Mouse (Mus musculus): ENCODE results near the gene Pced1b.
"Not testable (repeated sequence)": the region's sequence is repeated elsewhere in the genome, so short reads cannot be mapped to it uniquely, and the experiment has no call there.

The Pced1b gene

DNA sequence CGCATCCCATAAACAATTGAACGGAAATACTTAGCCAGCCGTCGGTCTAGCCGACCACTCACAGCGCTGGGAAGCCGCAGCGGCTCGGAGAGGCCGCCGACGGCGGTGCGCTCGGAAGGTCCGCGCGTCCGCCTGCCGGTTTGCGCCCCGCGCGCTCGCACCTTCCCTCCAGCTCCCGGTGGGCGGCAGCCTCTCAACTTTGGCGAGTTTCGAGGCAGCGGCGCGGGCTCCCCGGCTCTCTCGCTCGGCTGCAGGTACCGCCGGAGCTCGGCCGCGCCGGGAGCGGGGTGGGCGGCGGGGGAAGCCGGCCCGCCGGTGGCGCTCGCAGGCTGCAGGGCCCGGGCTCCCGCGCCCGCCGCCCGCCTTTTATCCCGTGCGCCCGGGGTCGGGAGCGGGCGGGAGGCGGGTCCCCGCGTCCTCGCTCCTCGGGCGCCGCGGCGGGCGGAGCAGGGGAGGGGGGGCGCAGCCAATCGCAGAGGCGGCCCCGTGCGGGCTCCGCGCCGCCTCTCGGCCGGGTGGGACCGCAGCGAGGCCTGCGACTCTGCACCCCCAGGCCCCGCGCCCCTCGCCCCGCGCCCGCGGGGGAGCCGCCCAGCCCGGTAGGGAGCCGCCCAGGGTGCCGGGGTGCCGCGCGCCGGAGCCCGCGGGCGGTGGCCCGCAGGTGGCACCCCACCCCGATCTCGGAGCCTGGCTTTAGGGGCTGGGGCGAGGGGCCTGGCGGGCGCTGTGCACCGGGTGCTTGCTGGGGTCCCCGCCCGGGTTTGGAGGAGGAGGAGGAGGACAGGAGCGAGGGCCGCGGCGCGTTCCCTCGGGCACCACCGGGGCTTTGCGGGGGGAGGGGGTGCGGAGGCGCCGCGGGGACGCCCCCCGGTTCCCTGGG, at the start of gene Pced1b, which contains the start of gene Amigo2:
Gene Pced1b (plus strand): TSS at position 197 of the 880 bp plus-strand sequence.
Gene Amigo2 (minus strand): TSS at position 377 of the 880 bp plus-strand sequence.
- peak; percentile 54 to 57 for DNase-seq (ENCODE audit: low spot score in 2 of 2)

DNA sequence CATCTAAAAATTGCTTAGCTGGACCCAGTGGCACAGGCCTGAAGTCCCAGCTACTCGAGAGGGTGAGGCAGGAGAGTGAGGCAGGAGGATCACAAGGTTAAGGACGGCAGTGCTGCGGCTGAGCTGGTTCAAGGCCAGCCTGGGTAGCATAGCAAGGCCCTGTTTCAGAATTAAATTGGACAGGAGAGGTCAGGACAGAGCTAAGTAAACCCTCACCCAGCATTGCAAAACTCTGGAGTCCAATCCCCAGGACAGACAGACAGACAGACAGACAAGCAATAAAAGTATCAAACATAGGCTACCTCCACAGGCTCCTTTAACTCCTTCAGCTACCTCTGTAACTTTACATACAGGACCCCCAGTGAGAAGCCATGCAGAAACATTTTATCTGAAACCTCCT, 42.0 kb upstream of the Pced1b start:
- DNase-seq (ENCODE audit: low spot score in 2 of 2) = no peak

DNA sequence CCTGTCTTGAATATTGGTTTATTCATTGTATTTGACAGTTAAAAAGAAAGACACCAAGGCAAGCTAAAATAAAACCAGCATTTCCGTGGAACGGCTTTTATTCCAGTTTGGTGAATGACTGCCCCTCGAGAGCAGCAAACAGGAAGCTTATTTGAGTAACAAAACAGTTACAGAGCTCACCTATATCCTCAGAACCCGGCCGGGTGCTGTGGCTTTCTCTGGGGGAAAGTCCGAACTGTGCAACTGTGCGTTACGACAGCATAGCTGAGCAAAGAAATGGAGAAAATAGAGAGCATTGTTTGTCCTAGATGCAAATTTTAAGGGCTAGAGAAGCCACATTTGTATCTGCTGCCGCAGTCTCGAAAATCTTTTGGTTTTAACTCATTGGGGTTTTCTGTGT, 41.1 kb upstream of the Pced1b start:
- DNase-seq (ENCODE audit: low spot score in 2 of 2) = no peak

- no peak for DNase-seq (ENCODE audit: low spot score in 2 of 2)
Measured at GRCm38 (mm10) chr15:97206506-97206905, 40.4 kb upstream of the Pced1b start.

- DNase-seq (ENCODE audit: low spot score in 2 of 2) = not testable (repeated sequence)
Measured at GRCm38 (mm10) chr15:97209754-97210153, 37.2 kb upstream of the Pced1b start.

GRCm38 (mm10) chr15:97212501-97213477, 34.1 kb upstream of the Pced1b start:
- DNase-seq (ENCODE audit: low spot score in 2 of 2) = no peak

GRCm38 (mm10) chr15:97216843-97217242, 30.1 kb upstream of the Pced1b start:
- no peak for DNase-seq (ENCODE audit: low spot score in 2 of 2)

DNA sequence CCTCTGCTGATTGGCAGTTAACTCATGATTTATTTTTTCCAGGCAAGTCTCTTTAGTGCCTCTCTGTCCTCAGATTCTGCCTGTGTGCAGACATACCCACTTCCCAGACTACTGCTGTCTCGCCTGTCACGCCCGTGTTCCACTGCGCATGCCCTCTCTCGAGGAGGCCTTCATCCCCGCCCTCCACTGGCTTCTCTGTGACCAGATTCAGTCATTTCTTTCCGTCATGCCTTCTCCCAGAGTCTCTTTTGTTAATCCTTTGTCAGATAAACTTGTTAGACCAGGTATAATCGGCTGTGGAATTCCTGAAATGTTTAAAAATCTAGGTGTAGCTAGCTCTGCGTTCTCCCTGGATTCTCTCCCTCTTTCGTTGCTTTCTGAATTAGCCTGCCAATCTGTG, 23.5 kb upstream of the Pced1b start:
- DNase-seq (ENCODE audit: low spot score in 2 of 2) = no peak

DNA sequence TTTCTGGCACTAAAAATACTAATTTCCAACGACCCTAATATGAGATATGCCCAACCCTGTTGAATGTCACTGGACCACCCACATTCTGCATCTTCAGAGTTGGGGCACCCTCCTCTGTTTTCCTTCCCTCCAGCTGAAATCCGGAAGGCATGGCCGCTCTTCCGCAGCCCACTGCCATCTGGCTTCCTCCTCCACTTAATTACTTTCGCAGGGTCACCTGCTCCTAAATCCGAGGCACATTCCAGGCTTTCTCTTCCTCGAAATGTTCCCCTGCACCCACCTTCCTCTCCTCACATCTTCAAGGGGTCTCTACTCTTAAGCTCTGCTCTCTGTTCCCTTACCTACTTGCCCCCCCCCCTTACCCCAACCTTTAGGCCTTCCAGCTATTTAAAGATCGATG, 22.9 kb upstream of the Pced1b start:
- DNase-seq (ENCODE audit: low spot score in 2 of 2) = no peak

GRCm38 (mm10) chr15:97229494-97230077, 17.3 kb upstream of the Pced1b start:
- DNase-seq (ENCODE audit: low spot score in 2 of 2) = no peak

DNA sequence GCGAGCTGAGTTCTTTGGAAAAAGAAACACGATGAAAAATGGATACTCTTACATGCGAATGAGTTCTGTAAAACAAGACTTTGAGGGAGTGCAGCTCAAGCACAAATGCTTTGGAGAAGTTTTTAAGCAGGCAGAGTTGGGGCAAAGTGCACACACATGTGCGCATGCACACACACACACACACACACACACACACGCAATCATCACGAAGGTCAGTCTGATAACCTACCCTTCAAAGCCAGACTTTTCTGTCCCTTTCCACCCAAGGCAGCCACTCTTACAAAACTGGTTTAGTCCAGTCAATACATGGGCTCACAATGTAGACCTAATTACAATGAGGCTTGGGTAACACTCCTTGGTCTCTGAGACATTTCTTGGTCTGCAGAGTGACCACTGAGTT, 12.8 kb upstream of the Pced1b start:
- DNase-seq (ENCODE audit: low spot score in 2 of 2) = no peak

DNA sequence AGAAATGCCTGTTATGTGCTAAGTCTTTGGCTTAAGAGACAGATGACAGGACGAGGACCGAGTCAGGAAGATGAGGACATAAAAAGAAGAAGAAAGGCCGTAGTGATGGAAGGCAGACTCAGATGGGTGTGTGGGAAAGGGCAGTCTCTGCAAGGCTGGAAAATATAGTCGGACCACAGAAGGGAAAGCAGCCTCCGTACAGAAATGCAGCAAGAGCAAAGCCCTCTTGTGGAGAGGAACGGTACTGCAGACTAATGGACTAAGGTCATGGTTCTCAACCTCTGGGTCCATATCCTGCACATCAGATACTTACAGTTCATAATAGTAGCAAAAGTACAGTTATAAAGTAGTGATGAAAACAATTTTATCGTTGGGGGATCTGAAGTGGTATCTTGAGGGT, 11.7 kb upstream of the Pced1b start:
- peak; percentile 40 to 49 for DNase-seq (ENCODE audit: low spot score in 2 of 2)

DNA sequence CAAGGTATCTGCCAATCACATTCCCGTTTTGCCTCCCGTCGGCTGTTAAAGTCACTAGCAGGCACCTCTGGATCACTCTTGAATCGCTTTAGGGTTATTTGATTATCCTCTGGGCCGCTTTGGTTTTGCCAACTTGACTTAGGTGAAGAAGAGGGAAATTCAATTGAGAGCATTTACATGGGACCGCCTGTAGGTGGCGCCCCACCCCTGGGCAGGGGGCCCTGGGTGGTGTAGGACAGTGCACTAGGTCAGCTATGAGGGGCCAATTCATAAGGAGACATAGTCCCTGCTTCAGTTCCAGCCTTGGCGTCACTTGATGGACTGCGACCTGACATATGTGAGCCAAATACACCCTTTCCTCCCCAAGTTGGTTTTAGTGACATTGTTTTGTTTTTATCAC, 10.0 kb upstream of the Pced1b start:
- DNase-seq (ENCODE audit: low spot score in 2 of 2) = peak in 1 of 2 experiments; percentile 12

- no peak for DNase-seq (ENCODE audit: low spot score in 2 of 2)
Measured at GRCm38 (mm10) chr15:97245392-97245791, 1.5 kb upstream of the Pced1b start.

DNA sequence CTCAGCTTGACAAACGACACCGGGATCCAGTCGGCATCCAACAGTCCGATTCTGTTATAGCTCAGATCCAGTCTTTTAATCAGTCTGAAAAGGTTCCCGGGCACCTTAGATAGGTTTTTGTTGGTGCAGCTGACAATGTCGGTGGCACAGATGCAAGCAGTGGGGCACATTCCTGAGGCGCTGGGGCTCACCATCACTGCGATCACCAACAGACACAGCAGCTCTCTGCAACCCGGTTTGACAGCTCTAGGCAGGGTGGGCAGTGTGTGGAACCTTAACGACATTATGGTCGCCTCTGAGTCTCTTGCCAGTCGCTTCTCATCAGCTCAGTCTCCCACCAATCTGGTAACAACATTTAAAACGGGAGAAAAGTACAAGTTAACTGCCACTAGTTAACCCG, 651 bp upstream of the Pced1b start:
- DNase-seq (ENCODE audit: low spot score in 2 of 2) = no peak

GRCm38 (mm10) chr15:97247791-97248161, 869 bp downstream of the Pced1b start:
- peak; percentile 16 to 17 for DNase-seq (ENCODE audit: low spot score in 2 of 2)

GRCm38 (mm10) chr15:97248296-97248695, 1.4 kb downstream of the Pced1b start:
- peak in 1 of 2 experiments; percentile 13 for DNase-seq (ENCODE audit: low spot score in 2 of 2)

DNA sequence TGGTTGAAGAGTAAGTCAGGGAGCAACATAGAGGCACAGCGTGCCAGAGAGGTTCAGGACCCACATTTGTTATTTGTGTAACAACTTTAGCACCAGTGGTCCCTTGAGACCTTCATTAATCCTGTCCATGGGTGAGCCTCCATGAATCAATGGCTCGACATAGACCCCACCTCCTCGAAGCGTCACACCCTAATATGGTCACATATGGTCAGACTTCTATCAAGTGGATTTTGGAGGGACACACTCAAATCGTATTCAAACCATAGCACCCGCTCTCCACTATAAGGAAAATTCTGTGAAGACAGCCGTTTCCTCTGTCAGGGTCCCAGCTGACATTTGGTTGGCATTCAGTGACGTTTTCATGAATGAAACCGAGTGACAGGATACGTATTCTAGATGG, 2.4 kb downstream of the Pced1b start:
- DNase-seq (ENCODE audit: low spot score in 2 of 2) = no peak

DNA sequence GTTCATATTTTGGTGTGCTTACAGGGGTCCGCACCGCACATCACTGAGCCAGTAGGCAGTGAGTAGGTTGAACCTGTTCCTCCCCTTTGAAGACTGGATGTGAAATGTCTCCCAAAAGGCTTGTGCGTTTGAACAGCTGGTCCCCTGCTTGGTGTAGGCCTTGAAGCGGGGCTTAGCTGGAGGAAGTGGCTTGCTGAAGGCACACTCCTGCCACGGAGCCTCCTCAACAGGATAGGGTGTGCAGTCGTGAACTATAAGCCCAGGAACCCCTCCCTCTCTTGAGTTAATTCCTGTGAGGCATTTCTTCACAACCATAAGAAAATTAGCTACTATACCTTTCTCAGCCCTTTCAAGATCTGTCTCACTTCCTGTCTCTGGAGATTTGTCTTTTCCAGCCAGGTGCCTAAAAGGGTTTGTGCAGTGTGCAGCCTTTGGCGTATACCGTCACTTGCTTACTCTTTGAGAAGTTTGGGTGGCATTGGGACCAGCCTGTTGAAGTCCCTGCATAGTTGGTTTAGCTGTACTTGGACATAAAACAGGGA, 5.7 kb downstream of the Pced1b start:
- DNase-seq (ENCODE audit: low spot score in 2 of 2) = no peak

DNA sequence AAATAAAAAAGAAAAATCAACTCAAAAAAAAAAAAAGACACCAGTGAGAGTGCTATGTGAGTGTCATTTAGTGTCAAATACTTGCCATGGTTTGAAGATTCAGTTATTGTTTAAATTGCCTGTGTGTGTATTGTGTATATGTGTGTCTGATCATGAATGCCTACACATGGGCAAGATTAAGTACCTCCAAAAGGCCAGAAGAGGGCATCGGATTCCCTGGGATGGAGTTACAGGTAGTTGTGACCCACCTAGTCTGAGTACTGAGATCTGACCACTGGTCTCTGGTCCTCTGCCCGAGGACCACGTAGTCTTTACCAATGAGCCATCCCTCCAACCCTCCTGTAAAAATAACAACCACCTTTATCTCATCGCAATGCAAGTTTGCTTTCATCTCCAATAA, 7.5 kb downstream of the Pced1b start:
- DNase-seq (ENCODE audit: low spot score in 2 of 2) = no peak

DNA sequence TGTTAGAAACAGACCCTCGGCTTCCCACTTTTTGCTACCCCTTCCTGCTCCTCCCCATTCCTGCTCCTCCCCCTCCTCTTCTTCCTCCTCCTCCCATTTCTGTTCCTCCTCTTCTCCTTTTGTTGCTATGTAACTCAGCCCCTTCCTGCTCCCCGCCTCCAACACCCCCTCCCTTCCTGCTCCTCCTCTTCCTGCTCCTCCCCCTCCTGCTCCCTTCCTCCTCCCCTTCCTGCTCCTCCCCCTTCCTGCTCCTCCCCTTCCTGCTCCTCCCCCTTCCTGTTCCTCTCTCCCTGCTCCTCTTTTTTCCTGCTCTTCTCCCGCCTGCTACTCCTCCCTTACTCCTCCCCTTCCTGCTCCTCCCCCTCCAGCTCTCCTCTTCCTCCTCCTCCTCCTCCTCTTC, 8.9 kb downstream of the Pced1b start:
- DNase-seq (ENCODE audit: low spot score in 2 of 2) = no peak

- DNase-seq (ENCODE audit: low spot score in 2 of 2) = no peak
Measured at GRCm38 (mm10) chr15:97256411-97256810, 9.5 kb downstream of the Pced1b start.
